Mouse (Mus musculus) heart, postnatal 0 days (tissue): ENCODE measurements around the gene Gipc3.

ENCODE experiments used
- CTCF ChIP-seq: IDR thresholded peaks from 2 replicates; pipeline ENCODE4 v1.5.1; 2016; ENCODE audit warnings: antibody characterized with exemption, control low read depth, low read depth
- EP300 ChIP-seq: IDR thresholded peaks from 2 replicates; pipeline ENCODE4 v1.6.1; 2016; ENCODE audit warnings: antibody characterized with exemption, low read depth

DNA sequence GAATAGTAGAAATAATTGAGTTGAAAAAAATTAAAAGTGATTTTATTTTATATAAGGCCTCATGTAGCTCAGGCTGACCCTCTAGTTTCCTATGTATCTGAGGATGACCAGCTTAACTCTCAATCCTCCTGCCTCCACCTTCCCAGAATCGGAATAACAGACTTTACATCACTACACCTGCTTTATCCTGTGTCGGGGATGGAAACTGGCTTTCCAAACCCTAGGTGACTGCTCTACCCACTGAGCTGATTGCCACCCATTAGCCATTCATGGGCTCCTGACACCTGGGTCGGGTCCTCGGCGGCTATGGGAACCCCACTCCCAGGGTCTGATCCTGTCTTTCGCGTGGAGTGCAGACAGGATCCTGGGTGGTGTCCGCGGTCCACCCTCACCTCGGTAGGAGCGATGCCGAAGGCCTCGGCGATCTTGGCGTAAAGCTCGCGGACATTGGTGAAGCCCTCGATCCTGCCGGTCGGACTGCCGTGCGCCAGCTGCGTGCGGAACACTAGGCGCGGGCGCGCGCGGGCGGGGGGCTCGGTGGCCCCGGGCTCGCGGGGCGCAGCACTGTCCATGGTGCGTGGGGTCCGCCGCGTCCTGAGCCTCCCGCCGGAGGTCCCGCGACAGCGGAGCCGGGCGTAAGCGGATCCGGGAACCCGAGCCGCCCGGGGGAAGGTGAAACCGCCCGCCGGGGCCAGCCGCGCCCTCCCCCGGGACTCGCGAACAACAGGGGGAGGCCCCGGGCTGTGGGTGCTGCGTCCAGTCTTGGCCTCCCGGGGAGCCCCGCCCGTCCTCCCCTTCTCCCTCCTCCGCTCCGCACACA is at the start of gene Gipc3:
- TF ChIP-seq CTCF (no peak), EP300 (no peak)
